Mouse (Mus musculus) forebrain, embryonic 10.5 days (tissue): ENCODE measurements around the gene Ackr3. TPM values are rescaled to one million over a fixed set of nuclear protein-coding genes. Genes with fewer than 3 reads are reported as not detected.

Experiments
- DNase-seq: peaks from one replicate; pipeline ENCODE4 v3.0.0-alpha.2; 2017; ENCODE audit warnings: low spot score; ENCODE audit errors: extremely low spot score
- H3K27ac ChIP-seq: fragments of 300-500 bp; sonication (generic); 2 replicates; pipeline ENCODE4 v1.5.1; 2016; ENCODE audit warnings: mild to moderate bottlenecking
- H3K27me3 ChIP-seq: fragments of 300-500 bp; sonication (generic); 2 replicates; pipeline ENCODE4 v1.6.1; 2016; ENCODE audit warnings: mild to moderate bottlenecking; ENCODE audit not compliant: poor library complexity, severe bottlenecking
- H3K36me3 ChIP-seq: fragments of 300-500 bp; sonication (generic); replicated peaks from 2 replicates; pipeline ENCODE4 v1.6.1; 2016; ENCODE audit warnings: mild to moderate bottlenecking, moderate library complexity
- H3K4me1 ChIP-seq: fragments of 300-500 bp; sonication (generic); 2 replicates; pipeline ENCODE4 v1.6.1; 2016
- H3K4me3 ChIP-seq: fragments of 300-500 bp; sonication (generic); 2 replicates; pipeline ENCODE4 v1.5.1; 2016; ENCODE audit warnings: mild to moderate bottlenecking, moderate library complexity
- H3K9me3 ChIP-seq: fragments of 300-500 bp; sonication (generic); 2 replicates; pipeline ENCODE4 v1.6.1; 2016; ENCODE audit warnings: mild to moderate bottlenecking, moderate library complexity
- WGBS: fragments of 180-500 bp; shearing (Covaris S2); methylation state at CpG from one replicate; pipeline ENCODE4 v1.1.7; 2016; 5-methylcytosine and 5-hydroxymethylcytosine counted together
- polyA plus RNA-seq: library from polyadenylated mRNA; unstranded; fragments of >200 nt; fragmentation: Nextera tagmentation; extraction: Ambion mirVana; gene quantifications from 2 replicates; pipeline ENCODE4 v1.2.1, GENCODE M21; 2016

Ackr3 gene
- polyA plus RNA-seq, 1 experiment from 2014 or later: 19.3 TPM

- DNase-seq: no peak
- WGBS: 88% methylated on average over 12 of the region's 12 CpGs
Observed at GRCm38 (mm10) chr1:90180966-90181699, 22.6 kb upstream of the Ackr3 start.

GRCm38 (mm10) chr1:90182521-90182920, 21.3 kb upstream of the Ackr3 start:
- Histone ChIP-seq H3K4me1 (peaks cover 11% of the 10 kb centered on the region; the same call in 1 of the 2 replicates), H3K27me3 (0 out of 2 replicates have a peak, but pooled peaks cover 6% of the 10 kb centered on the region), H3K27ac (0 out of 2 replicates have a peak overlapping the region, but pooled peaks have one; percentile 31), H3K36me3 (no peaks in the 10 kb centered on the region), H3K4me3 (no peak overlapping the region), H3K9me3 (peaks cover 16% of the 10 kb centered on the region)
- 79% methylated on average over 5 of the region's 5 CpGs for WGBS
- no peak for DNase-seq

More at GRCm38 (mm10) chr1:90180966-90181699, 22.6 kb upstream of the Ackr3 start:
- no peaks in the 10 kb centered on the region for H3K36me3 ChIP-seq
- H3K9me3 ChIP-seq: peaks cover 3% of the 10 kb centered on the region; the same call in 1 of the 2 replicates
- H3K4me3 ChIP-seq: no peak overlapping the region
- peaks cover 11% of the 10 kb centered on the region; the same call in 1 of the 2 replicates for H3K4me1 ChIP-seq
- 0 out of 2 replicates have a peak, but pooled peaks cover 6% of the 10 kb centered on the region for H3K27me3 ChIP-seq
- no peak overlapping the region for H3K27ac ChIP-seq

- WGBS: 67% methylated on average over 6 of the region's 6 CpGs
- Histone ChIP-seq H3K27me3 (0 out of 2 replicates have a peak, but pooled peaks cover 6% of the 10 kb centered on the region), H3K4me3 (no peak overlapping the region), H3K36me3 (no peaks in the 10 kb centered on the region), H3K9me3 (peaks cover 16% of the 10 kb centered on the region), H3K4me1 (peaks cover 15% of the 10 kb centered on the region), H3K27ac (0 out of 2 replicates have a peak overlapping the region, but pooled peaks have one; percentile 25)
- DNase-seq: no peak
Observed at GRCm38 (mm10) chr1:90183602-90184001, 20.2 kb upstream of the Ackr3 start.

DNA sequence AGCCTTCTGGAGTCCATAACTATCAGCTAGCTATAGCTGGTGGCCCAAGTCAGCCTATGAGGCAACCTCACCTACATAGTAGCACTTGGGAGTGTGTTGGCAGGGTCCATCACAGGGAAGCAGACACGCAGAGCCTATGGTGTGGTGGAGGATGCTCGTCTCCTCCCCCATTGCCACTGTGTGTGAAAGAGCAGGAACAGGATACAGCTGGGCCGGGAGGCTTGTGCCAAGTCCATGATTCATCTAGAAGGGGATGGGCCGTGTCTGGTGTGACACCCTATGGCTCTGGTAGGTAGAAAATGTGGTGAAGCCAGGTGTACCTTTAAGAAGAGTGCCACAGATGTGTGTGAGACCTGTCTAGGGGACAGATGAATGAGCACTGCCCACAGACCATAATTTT, 17.6 kb upstream of the Ackr3 start:
- Histone ChIP-seq H3K27me3 (0 out of 2 replicates have a peak, but pooled peaks cover 6% of the 10 kb centered on the region), H3K4me3 (no peak overlapping the region), H3K27ac (no peak overlapping the region), H3K9me3 (peaks cover 16% of the 10 kb centered on the region), H3K4me1 (peaks cover 40% of the 10 kb centered on the region), H3K36me3 (no peaks in the 10 kb centered on the region)
- 91% methylated on average over 4 of the region's 4 CpGs for whole genome bisulfite sequencing
- DNase-seq: no peak

GRCm38 (mm10) chr1:90186874-90187273, 16.9 kb upstream of the Ackr3 start:
- DNase-seq: no peak
- Histone ChIP-seq H3K9me3 (peaks cover 16% of the 10 kb centered on the region), H3K4me3 (no peak overlapping the region), H3K27ac (no peak overlapping the region), H3K27me3 (0 out of 2 replicates have a peak, but pooled peaks cover 5% of the 10 kb centered on the region), H3K36me3 (no peaks in the 10 kb centered on the region), H3K4me1 (peaks cover 44% of the 10 kb centered on the region)
- 94% methylated on average over 5 of the region's 5 CpGs for WGBS

DNA sequence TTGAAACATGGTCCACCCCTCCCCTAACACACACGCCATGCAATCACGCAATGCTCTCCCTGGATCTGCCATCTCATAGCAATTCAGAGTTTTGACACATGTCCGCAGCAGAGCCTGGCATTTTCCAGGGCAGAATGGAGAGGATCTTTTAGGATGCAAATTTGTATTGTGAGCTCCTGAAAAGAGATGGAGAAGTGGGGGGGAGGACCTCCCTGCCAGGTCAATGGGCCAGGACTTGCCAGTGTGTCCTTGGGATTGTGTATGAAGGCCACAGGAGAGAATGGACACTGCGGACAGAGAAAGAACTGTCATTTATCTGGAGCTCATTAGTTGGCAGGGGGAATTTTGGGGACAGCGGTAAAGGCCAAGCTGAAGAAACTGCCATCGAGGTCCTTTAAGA, 14.7 kb upstream of the Ackr3 start:
- WGBS: 68% methylated on average over 6 of the region's 6 CpGs
- H3K36me3 ChIP-seq: no peaks in the 10 kb centered on the region
- H3K4me3 ChIP-seq: no peak overlapping the region
- peaks cover 33% of the 10 kb centered on the region for H3K4me1 ChIP-seq
- peaks cover 16% of the 10 kb centered on the region for H3K9me3 ChIP-seq
- H3K27me3 ChIP-seq: no peaks in the 10 kb centered on the region
- DNase-seq: no peak
- H3K27ac ChIP-seq: peak overlapping the region; percentile 76

- H3K36me3 ChIP-seq: no peaks in the 10 kb centered on the region
- H3K4me1 ChIP-seq: peaks cover 50% of the 10 kb centered on the region
- H3K27me3 ChIP-seq: peaks cover 35% of the 10 kb centered on the region
- H3K4me3 ChIP-seq: no peak overlapping the region
- peak overlapping the region; percentile 86 for H3K27ac ChIP-seq
- H3K9me3 ChIP-seq: no peaks in the 10 kb centered on the region
- WGBS: 85% methylated on average over 5 of the region's 5 CpGs
- no peak for DNase-seq
Observed at GRCm38 (mm10) chr1:90201246-90201645, 2.5 kb upstream of the Ackr3 start.

GRCm38 (mm10) chr1:90201655-90202054, 2.1 kb upstream of the Ackr3 start:
- DNase-seq: no peak
- WGBS: 55% methylated on average over 2 of the region's 2 CpGs
- Histone ChIP-seq H3K4me3 (no peak overlapping the region), H3K4me1 (peaks cover 54% of the 10 kb centered on the region), H3K36me3 (no peaks in the 10 kb centered on the region), H3K27ac (peak overlapping the region; percentile 86), H3K9me3 (no peaks in the 10 kb centered on the region), H3K27me3 (peaks cover 35% of the 10 kb centered on the region)

GRCm38 (mm10) chr1:90202207-90202978, 1.4 kb upstream of the Ackr3 start:
- no peaks in the 10 kb centered on the region; the same call in 1 of the 2 replicates for H3K36me3 ChIP-seq
- peaks cover 62% of the 10 kb centered on the region for H3K4me1 ChIP-seq
- no peaks in the 10 kb centered on the region for H3K9me3 ChIP-seq
- H3K4me3 ChIP-seq: peak overlapping the region; percentile 70
- 2% methylated on average over 23 of the region's 23 CpGs for WGBS
- H3K27ac ChIP-seq: peak overlapping the region; percentile 86
- H3K27me3 ChIP-seq: peaks cover 35% of the 10 kb centered on the region
- peak; percentile 79 for DNase-seq

- Histone ChIP-seq H3K36me3 (peaks cover 7% of the 10 kb centered on the region; the same call in 1 of the 2 replicates), H3K9me3 (no peaks in the 10 kb centered on the region), H3K4me1 (peaks cover 71% of the 10 kb centered on the region), H3K27me3 (peaks cover 35% of the 10 kb centered on the region), H3K27ac (peak overlapping the region; percentile 86), H3K4me3 (peak overlapping the region; percentile 70)
- WGBS: 8% methylated on average over 11 of the region's 11 CpGs
- no peak for DNase-seq
Observed at GRCm38 (mm10) chr1:90203341-90203740, 439 bp upstream of the Ackr3 start.

- H3K36me3 ChIP-seq: peaks cover 16% of the 10 kb centered on the region
- H3K4me3 ChIP-seq: peak overlapping the region; percentile 70
- H3K9me3 ChIP-seq: no peaks in the 10 kb centered on the region
- peaks cover 86% of the 10 kb centered on the region for H3K4me1 ChIP-seq
- WGBS: 19% methylated on average over 1 of the region's 1 CpGs
- peak overlapping the region; percentile 86 for H3K27ac ChIP-seq
- no peak for DNase-seq
- peaks cover 35% of the 10 kb centered on the region for H3K27me3 ChIP-seq
Observed at GRCm38 (mm10) chr1:90204821-90205220, 1.0 kb downstream of the Ackr3 start.

DNA sequence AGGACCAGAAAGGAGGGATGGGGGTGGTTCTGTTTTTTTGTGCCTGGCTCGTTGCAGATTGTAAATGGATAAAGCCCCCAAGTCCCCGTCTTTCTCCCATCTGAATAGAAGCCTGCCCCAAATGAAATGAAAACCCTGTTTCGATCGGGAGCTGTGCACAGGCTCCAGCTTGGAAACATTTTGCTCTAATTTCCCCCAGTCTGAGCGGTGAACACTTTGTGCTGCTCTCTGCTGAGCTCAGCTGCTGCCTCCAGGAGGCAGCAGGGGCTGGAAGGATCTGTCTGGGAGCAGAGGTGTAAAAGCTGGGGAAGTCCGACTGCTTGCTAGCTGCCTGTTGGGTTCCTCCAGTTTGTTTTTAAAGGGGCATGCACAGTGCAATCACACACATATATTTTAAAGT, 1.4 kb downstream of the Ackr3 start:
- Histone ChIP-seq H3K9me3 (no peaks in the 10 kb centered on the region), H3K27me3 (peaks cover 34% of the 10 kb centered on the region), H3K27ac (peak overlapping the region; percentile 86), H3K4me1 (peaks cover 90% of the 10 kb centered on the region), H3K36me3 (peaks cover 20% of the 10 kb centered on the region), H3K4me3 (peak overlapping the region; percentile 70)
- peak; percentile 75 for DNase-seq
- WGBS: under 1% methylated on average over 6 of the region's 6 CpGs
